Mouse (Mus musculus): ENCODE results near the gene Brsk1. TPM values are rescaled to one million over a fixed set of nuclear protein-coding genes. Genes with fewer than 3 reads are reported as not detected.

Gene Brsk1
- polyA plus RNA-seq, 1 experiment from 2014 or later, result 1.3 TPM

DNA sequence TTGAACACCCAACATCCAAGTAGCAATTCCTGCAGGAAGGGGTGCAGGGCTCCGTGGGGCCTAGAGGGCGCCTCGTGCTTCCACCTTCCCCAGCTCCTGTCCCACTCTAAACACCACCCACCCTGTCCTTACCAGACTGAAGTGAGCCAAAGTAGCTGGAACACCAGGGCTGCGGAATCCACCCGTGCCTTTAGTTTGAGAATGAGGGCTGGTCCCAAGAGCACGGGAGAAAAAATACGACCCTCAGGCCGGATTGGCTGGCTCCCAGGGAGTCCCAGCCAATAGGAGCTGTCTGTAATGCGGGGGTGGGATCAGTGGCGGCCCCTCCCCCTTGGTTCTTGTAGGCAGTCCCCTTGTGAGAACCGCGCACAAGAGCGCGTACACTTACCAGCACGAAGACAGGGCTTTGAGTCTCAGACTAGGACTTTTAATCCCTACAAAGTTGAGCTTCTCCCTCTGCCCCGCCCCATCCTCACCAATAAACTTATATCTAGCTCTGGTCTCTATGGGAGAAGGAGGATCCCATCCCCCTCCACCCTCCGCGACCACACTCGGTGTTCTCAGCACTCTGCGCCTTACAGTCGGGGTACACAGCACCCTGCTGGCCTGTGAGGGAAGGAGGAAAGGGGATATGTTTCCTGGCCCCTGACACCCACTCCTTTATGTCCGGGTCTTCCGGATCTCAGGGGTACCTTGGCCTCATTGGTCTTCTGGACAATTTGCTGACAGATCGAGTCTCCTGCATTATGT is 62.6 kb downstream of the Brsk1 start, which contains the start of gene Cox6b2:
Gene Cox6b2, minus strand, starts transcription at position 274 of the 750 bp plus-strand sequence.
- Histone ChIP-seq H3K4me3 (replicated peaks) (peak within 1 kb of the TSS; percentile 52), H3K9me3 (no peaks in the 10 kb centered on the region), H3K36me3 (no peaks in the 10 kb centered on the region), H3K4me1 (peaks cover 18% of the 10 kb centered on the region), H3K27me3 (replicated peaks) (no peaks in the 10 kb centered on the region), H3K9ac (peak within 1 kb of the TSS; percentile 27; the same call in 1 of the 2 replicates), H3K27ac (peak within 1 kb of the TSS; percentile 81), H3K4me2 (peak within 1 kb of the TSS; percentile 76)
- peak; percentile 91 for ATAC-seq (ENCODE audit: insufficient read depth, low FRiP score, low read depth)
- 4% methylated on average over 24 of the region's 24 CpGs for WGBS

GRCm38 (mm10) chr7:4759670-4760069 is 69.3 kb downstream of the Brsk1 start:
- no peak for ATAC-seq (ENCODE audit: insufficient read depth, low FRiP score, low read depth)
- 41% methylated on average over 1 of the region's 1 CpGs for WGBS
- Histone ChIP-seq H3K4me2 (no peak overlapping the region), H3K4me3 (replicated peaks) (no peak overlapping the region), H3K9me3 (no peaks in the 10 kb centered on the region), H3K36me3 (no peaks in the 10 kb centered on the region), H3K9ac (no peak overlapping the region), H3K4me1 (no peaks in the 10 kb centered on the region), H3K27ac (no peak overlapping the region), H3K27me3 (replicated peaks) (no peaks in the 10 kb centered on the region)

- H3K9me3 ChIP-seq, result no peaks in the 10 kb centered on the region
- no peak for ATAC-seq (ENCODE audit: insufficient read depth, low FRiP score, low read depth)
- no peaks in the 10 kb centered on the region for H3K27me3 ChIP-seq (replicated peaks)
- H3K36me3 ChIP-seq, result no peaks in the 10 kb centered on the region
- no peak overlapping the region for H3K9ac ChIP-seq
- H3K27ac ChIP-seq, result no peak overlapping the region
- WGBS, result 12% methylated on average over 4 of the region's 4 CpGs
- H3K4me1 ChIP-seq, result no peaks in the 10 kb centered on the region
- 0 out of 2 replicates have a peak overlapping the region, but pooled peaks have one; percentile 2 for H3K4me2 ChIP-seq
- H3K4me3 ChIP-seq (replicated peaks), result no peak overlapping the region
These were observed 74.7 kb downstream of the Brsk1 start for GRCm38 (mm10) chr7:4764946-4765710.

Other genes with a start within 250 kb of the Brsk1 start
- 27.2 and 27.7 TPM in 2 replicates for gene Rdh13, start 245.0 kb upstream of the Brsk1 start, polyA plus RNA-seq (2015; fragmentation: Nextera tagmentation; extraction: Ambion mirVana)
- gene Eps8l1, start 229.9 kb upstream of the Brsk1 start, polyA plus RNA-seq (2015; fragmentation: Nextera tagmentation; extraction: Ambion mirVana), result 10.0 and 11.1 TPM in 2 replicates
- gene Ppp1r12c, start 188.9 kb upstream of the Brsk1 start, polyA plus RNA-seq (2015; fragmentation: Nextera tagmentation; extraction: Ambion mirVana), result 51.7 and 53.6 TPM in 2 replicates
- gene Tnnt1, start 174.2 kb upstream of the Brsk1 start, polyA plus RNA-seq (2015; fragmentation: Nextera tagmentation; extraction: Ambion mirVana), result 25.5 and 33.1 TPM in 2 replicates
- gene Tnni3, start 166.4 kb upstream of the Brsk1 start, polyA plus RNA-seq (2015; fragmentation: Nextera tagmentation; extraction: Ambion mirVana), result 5.4 and 6.4 TPM in 2 replicates
- 1.3 and 1.7 TPM in 2 replicates for gene Dnaaf3, start 158.2 kb upstream of the Brsk1 start, polyA plus RNA-seq (2015; fragmentation: Nextera tagmentation; extraction: Ambion mirVana)
- gene Syt5, start 143.1 kb upstream of the Brsk1 start, polyA plus RNA-seq (2015; fragmentation: Nextera tagmentation; extraction: Ambion mirVana), result 7.4 and 7.9 TPM in 2 replicates
- 0.80 and 0.89 TPM in 2 replicates for gene Ptprh, start 86.6 kb upstream of the Brsk1 start, polyA plus RNA-seq (2015; fragmentation: Nextera tagmentation; extraction: Ambion mirVana)
- gene Tmem86b, start 59.2 kb upstream of the Brsk1 start, polyA plus RNA-seq (2015; fragmentation: Nextera tagmentation; extraction: Ambion mirVana), result 2.4 and 4.8 TPM in 2 replicates
- gene Ppp6r1, start 31.6 kb upstream of the Brsk1 start, polyA plus RNA-seq (2015; fragmentation: Nextera tagmentation; extraction: Ambion mirVana), result 8.5 and 9.0 TPM in 2 replicates
- 83.5 and 94.5 TPM in 2 replicates for gene Hspbp1, start 5.5 kb upstream of the Brsk1 start, polyA plus RNA-seq (2015; fragmentation: Nextera tagmentation; extraction: Ambion mirVana)
- gene Tmem150b, start 34.6 kb downstream of the Brsk1 start, polyA plus RNA-seq (2015; fragmentation: Nextera tagmentation; extraction: Ambion mirVana), result 0.85 and 0.88 TPM in 2 replicates
- 57.2 and 61.4 TPM in 2 replicates for gene Kmt5c, start 49.5 kb downstream of the Brsk1 start, polyA plus RNA-seq (2015; fragmentation: Nextera tagmentation; extraction: Ambion mirVana)
- 66.3 and 70.7 TPM in 2 replicates for gene Cox6b2, start 62.5 kb downstream of the Brsk1 start, polyA plus RNA-seq (2015; fragmentation: Nextera tagmentation; extraction: Ambion mirVana)
- not detected in 2 replicates for gene Fam71e2, start 80.7 kb downstream of the Brsk1 start, polyA plus RNA-seq (2015; fragmentation: Nextera tagmentation; extraction: Ambion mirVana)
- gene Il11, start 92.3 kb downstream of the Brsk1 start, polyA plus RNA-seq (2015; fragmentation: Nextera tagmentation; extraction: Ambion mirVana), result 0.13 and 0.22 TPM in 2 replicates
- gene Tmem190, start 92.3 kb downstream of the Brsk1 start, polyA plus RNA-seq (2015; fragmentation: Nextera tagmentation; extraction: Ambion mirVana), result 1.2 and 1.4 TPM in 2 replicates
- 35.4 and 36.4 TPM in 2 replicates for gene Tmem238, start 99.1 kb downstream of the Brsk1 start, polyA plus RNA-seq (2015; fragmentation: Nextera tagmentation; extraction: Ambion mirVana)
- gene Rpl28, start 102.3 kb downstream of the Brsk1 start, polyA plus RNA-seq (2015; fragmentation: Nextera tagmentation; extraction: Ambion mirVana), result 309 and 356 TPM in 2 replicates
- gene Ube2s, start 122.0 kb downstream of the Brsk1 start, polyA plus RNA-seq (2015; fragmentation: Nextera tagmentation; extraction: Ambion mirVana), result 306 and 315 TPM in 2 replicates
- 0.36 and 0.44 TPM in 2 replicates for gene Shisa7, start 154.1 kb downstream of the Brsk1 start, polyA plus RNA-seq (2015; fragmentation: Nextera tagmentation; extraction: Ambion mirVana)
- 12.9 and 14.4 TPM in 2 replicates for gene Isoc2b, start 179.7 kb downstream of the Brsk1 start, polyA plus RNA-seq (2015; fragmentation: Nextera tagmentation; extraction: Ambion mirVana)
- 1.1 and 1.3 TPM in 2 replicates for gene Isoc2a, start 186.5 kb downstream of the Brsk1 start, polyA plus RNA-seq (2015; fragmentation: Nextera tagmentation; extraction: Ambion mirVana)
- gene Gm36210, start 215.9 kb downstream of the Brsk1 start, polyA plus RNA-seq (2015; fragmentation: Nextera tagmentation; extraction: Ambion mirVana), result not detected in 2 replicates
- gene Zfp628, start 224.6 kb downstream of the Brsk1 start, polyA plus RNA-seq (2015; fragmentation: Nextera tagmentation; extraction: Ambion mirVana), result 3.3 TPM in 2 replicates
- gene Nat14, start 231.4 kb downstream of the Brsk1 start, polyA plus RNA-seq (2015; fragmentation: Nextera tagmentation; extraction: Ambion mirVana), result 4.3 and 4.5 TPM in 2 replicates
- 2.1 and 3.5 TPM in 2 replicates for gene Ssc5d, start 235.2 kb downstream of the Brsk1 start, polyA plus RNA-seq (2015; fragmentation: Nextera tagmentation; extraction: Ambion mirVana)